8 mouse cellular contexts compared by ENCODE assay signal in the genomic region with DNA sequence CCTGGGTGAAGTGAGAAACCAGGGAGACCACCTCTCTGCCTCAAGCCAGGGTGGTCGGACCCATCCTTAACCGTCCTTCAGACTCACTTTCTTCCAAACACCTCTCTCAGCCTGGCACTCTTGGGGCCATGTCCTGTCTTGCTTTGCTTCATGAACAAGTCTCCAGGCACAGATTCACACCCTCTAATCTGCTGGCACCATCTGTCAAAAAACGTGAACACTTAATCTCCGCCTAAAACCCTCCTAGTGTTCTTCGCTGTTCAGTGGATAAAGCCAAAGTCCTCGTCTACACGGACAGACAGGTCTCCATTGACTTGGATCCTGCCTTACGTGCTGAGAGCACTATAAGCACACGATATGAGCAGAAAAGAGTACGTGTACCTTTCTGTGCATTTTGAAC. TPM values are rescaled to one million over a fixed set of nuclear protein-coding genes. Genes with fewer than 3 reads are reported as not detected.
DNase-seq lines count a peak whose midpoint lies in the region; ATAC-seq and TF ChIP-seq lines count a peak whose summit lies in the region.
"Had no signal": no experiment of that assay in that cellular context is flagged by ENCODE, and none has a peak within 500 bp of the region (broad histone marks: within the 10 kb centered on the region; RNA-seq: fewer than 3 reads in every experiment).

A gene (plus strand): TSS at position 301 of the 400 bp plus-strand sequence.

- peak within 1 kb of the TSS; percentile 56 for H3K9ac ChIP-seq in forebrain, postnatal 0 days
- H3K9ac ChIP-seq in limb, embryonic 15.5 days: peak within 1 kb of the TSS; percentile 31; the same call in 1 of the 2 replicates
- no peak within 1 kb of the TSS for H3K9ac ChIP-seq in stomach, embryonic 15.5 days

- WGBS in forebrain, postnatal 0 days: 81% methylated on average over 10 of the region's 10 CpGs
- WGBS in limb, embryonic 15.5 days: 61% methylated on average over 10 of the region's 10 CpGs
- 86% methylated on average over 10 of the region's 10 CpGs for WGBS in stomach, embryonic 15.5 days

- TF ChIP-seq CTCF in forebrain, postnatal 0 days (IDR thresholded peaks at IDR 0.05; ENCODE audit: low read depth): no peak

- peaks cover 7% of the 10 kb centered on the region; the same call in 1 of the 2 replicates for H3K4me1 ChIP-seq in megakaryocyte, embryonic 14.5 days
- H3K4me1 ChIP-seq in forebrain, postnatal 0 days (ENCODE audit: insufficient read depth): no peaks in the 10 kb centered on the region
- peaks cover 12% of the 10 kb centered on the region for H3K4me1 ChIP-seq in limb, embryonic 15.5 days
- H3K4me1 ChIP-seq in stomach, embryonic 15.5 days: 0 out of 2 replicates have a peak, but pooled peaks cover 5% of the 10 kb centered on the region

- H3K9me3 ChIP-seq in megakaryocyte, embryonic 14.5 days: peaks cover 6% of the 10 kb centered on the region; the same call in 1 of the 2 replicates
- H3K9me3 ChIP-seq in forebrain, postnatal 0 days (ENCODE audit: low read length): no peaks in the 10 kb centered on the region
- no peaks in the 10 kb centered on the region for H3K9me3 ChIP-seq in limb, embryonic 15.5 days
- H3K9me3 ChIP-seq in stomach, embryonic 15.5 days: no peaks in the 10 kb centered on the region

- no peak within 1 kb of the TSS for H3K27ac ChIP-seq in forebrain, postnatal 0 days (ENCODE audit: low read depth, low read length)
- no peak within 1 kb of the TSS for H3K27ac ChIP-seq in limb, embryonic 15.5 days
- no peak within 1 kb of the TSS for H3K27ac ChIP-seq in stomach, embryonic 15.5 days

- H3K4me3 ChIP-seq in megakaryocyte, embryonic 14.5 days (replicated peaks): peak within 1 kb of the TSS; percentile 35
- peak within 1 kb of the TSS; percentile 46 for H3K4me3 ChIP-seq in forebrain, postnatal 0 days (ENCODE audit: low read depth, low read length)
- peak within 1 kb of the TSS; percentile 44 for H3K4me3 ChIP-seq in limb, embryonic 15.5 days
- H3K4me3 ChIP-seq in stomach, embryonic 15.5 days (replicated peaks): peak within 1 kb of the TSS; percentile 43

- DNase-seq in forebrain, postnatal 0 days: no peak
- no peak for DNase-seq in urinary bladder, adult 2 months (ENCODE audit: low spot score)
- DNase-seq in cerebellum, postnatal 4 days (ENCODE audit: low spot score in 2 of 2): no peak
- DNase-seq: thymus, adult 2 months had no signal

- H3K4me2 ChIP-seq in forebrain, postnatal 0 days (ENCODE audit: low read depth): peak within 1 kb of the TSS; percentile 89
- H3K4me2 ChIP-seq in limb, embryonic 15.5 days: peak within 1 kb of the TSS; percentile 88
- H3K4me2 ChIP-seq in stomach, embryonic 15.5 days: peak within 1 kb of the TSS; percentile 87

- no peak for ATAC-seq in megakaryocyte, adult 5-6 weeks (ENCODE audit: poor library complexity, severe bottlenecking)
- no peak for ATAC-seq in forebrain, postnatal 0 days
- ATAC-seq in limb, embryonic 15.5 days (ENCODE audit: insufficient number of reproducible peaks, low FRiP score, low TSS enrichment, low read depth): no peak
- ATAC-seq in stomach, embryonic 15.5 days (ENCODE audit: insufficient read depth, low FRiP score, low read depth): no peak

- no peaks in the 10 kb centered on the region for H3K36me3 ChIP-seq in megakaryocyte, embryonic 14.5 days (replicated peaks; ENCODE audit: low read length)
- H3K36me3 ChIP-seq in forebrain, postnatal 0 days (ENCODE audit: insufficient read depth): no peaks in the 10 kb centered on the region
- no peaks in the 10 kb centered on the region for H3K36me3 ChIP-seq in limb, embryonic 15.5 days
- no peaks in the 10 kb centered on the region for H3K36me3 ChIP-seq in stomach, embryonic 15.5 days

- H3K27me3 ChIP-seq in megakaryocyte, embryonic 14.5 days (replicated peaks): peaks cover 32% of the 10 kb centered on the region
- H3K27me3 ChIP-seq in forebrain, postnatal 0 days (ENCODE audit: insufficient read depth, low read length): 0 out of 2 replicates have a peak, but pooled peaks cover 3% of the 10 kb centered on the region
- H3K27me3 ChIP-seq in limb, embryonic 15.5 days: peaks cover 39% of the 10 kb centered on the region
- peaks cover 25% of the 10 kb centered on the region; the same call in 1 of the 2 replicates for H3K27me3 ChIP-seq in stomach, embryonic 15.5 days (replicated peaks)

RNA-seq across cellular contexts. Expression of the gene that starts here (rescaled TPM):
- polyA plus RNA-seq in megakaryocyte, embryonic 14.5 days (2012; ENCODE audit: insufficient read depth, low replicate concordance): not detected in 2 replicates
- total RNA-seq in megakaryocyte, adult 5-6 weeks (2015): not detected in 2 replicates
- 0.11 TPM in 1 of 2 replicates, not detected in the other for total RNA-seq in megakaryocyte, adult 5-6 weeks (2017)
- 1.8 and 4.0 TPM in 2 replicates for total RNA-seq in forebrain, postnatal 0 days (2014; rRNA removed)
- polyA plus RNA-seq in forebrain, postnatal 0 days (2015; fragmentation: Nextera tagmentation; extraction: Ambion mirVana): 1.0 and 2.1 TPM in 2 replicates
- polyA plus RNA-seq in limb, embryonic 15.5 days (2015; fragmentation: Nextera tagmentation; extraction: Ambion mirVana): 0.31 and 0.52 TPM in 2 replicates
- polyA plus RNA-seq in stomach, embryonic 15.5 days (2015; fragmentation: Nextera tagmentation; extraction: Ambion mirVana): 0.49 and 0.70 TPM in 2 replicates
- polyA plus RNA-seq in urinary bladder, adult 2 months (2012; rRNA removed): 0.04 and 0.07 TPM in 2 replicates
